Mouse (Mus musculus) liver, adult 2 months (tissue): ENCODE results near the gene Rnf121.
"Not testable (repeated sequence)": the region's sequence is repeated elsewhere in the genome, so short reads cannot be mapped to it uniquely, and the experiment has no call there.

ENCODE experiments used
- CTCF ChIP-seq: fragments of 200-500 bp; IDR thresholded peaks from 2 replicates; pipeline ENCODE4 v1.5.1; 2011; ENCODE audit warnings: low read depth, low read length, control low read depth
- POLR2A ChIP-seq: fragments of 200-500 bp; IDR thresholded peaks from 2 replicates; pipeline ENCODE4 v1.6.1; 2011; ENCODE audit warnings: low read length, control low read depth; ENCODE audit not compliant: insufficient read depth; ENCODE audit errors: extremely low read depth

DNA sequence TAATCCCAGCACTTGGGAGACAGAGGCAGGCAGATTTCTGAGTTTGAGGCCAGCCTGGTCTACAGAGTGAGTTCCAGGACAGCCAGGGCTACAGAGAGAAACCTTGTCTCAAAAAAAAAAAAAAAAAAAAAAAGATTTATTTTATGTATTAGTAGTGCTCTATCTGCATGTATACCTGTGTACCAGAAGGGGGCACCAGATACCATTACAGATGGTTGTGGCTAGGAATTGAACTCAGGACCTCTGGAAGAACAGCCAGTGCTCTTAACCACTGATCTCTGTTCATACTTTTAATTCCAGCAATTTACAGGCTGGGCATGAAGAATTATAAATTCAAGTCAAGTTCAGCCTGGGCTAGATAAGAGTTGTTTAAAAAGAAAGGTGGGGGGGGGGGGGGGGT lies 16.7 kb downstream of the Rnf121 start:
- TF ChIP-seq CTCF: 0 out of 2 replicates have a peak, but pooled peaks have one; percentile 13
- TF ChIP-seq POLR2A: not testable (repeated sequence)
